Mouse (Mus musculus) liver (tissue): ENCODE results near the gene Chaf1a.
"Not testable (repeated sequence)": the region's sequence is repeated elsewhere in the genome, so short reads cannot be mapped to it uniquely, and the experiment has no call there.

Source experiments
- DNase-seq: peaks from one replicate; pipeline ENCODE4 v3.0.0-alpha.2; 2020; ENCODE audit warnings: mixed read lengths

Chaf1a gene

GRCm38 (mm10) chr17:56092794-56093193 is 52.6 kb downstream of the Chaf1a start:
- DNase-seq = no peak

GRCm38 (mm10) chr17:56096883-56097282 is 56.6 kb downstream of the Chaf1a start:
- DNase-seq = no peak

GRCm38 (mm10) chr17:56098180-56098579 is 57.9 kb downstream of the Chaf1a start:
- no peak for DNase-seq

- no peak for DNase-seq
These were observed 58.7 kb downstream of the Chaf1a start for GRCm38 (mm10) chr17:56098711-56099572.

GRCm38 (mm10) chr17:56100811-56101210 is 60.6 kb downstream of the Chaf1a start:
- no peak for DNase-seq

GRCm38 (mm10) chr17:56102158-56102557 is 61.9 kb downstream of the Chaf1a start:
- DNase-seq = no peak

GRCm38 (mm10) chr17:56102927-56103326 is 62.7 kb downstream of the Chaf1a start:
- DNase-seq = no peak

GRCm38 (mm10) chr17:56103465-56104285 is 63.4 kb downstream of the Chaf1a start:
- no peak for DNase-seq

GRCm38 (mm10) chr17:56104821-56105220 is 64.6 kb downstream of the Chaf1a start:
- DNase-seq = not testable (repeated sequence)

GRCm38 (mm10) chr17:56106436-56106835 is 66.2 kb downstream of the Chaf1a start:
- not testable (repeated sequence) for DNase-seq

- DNase-seq = no peak
These were observed 66.7 kb downstream of the Chaf1a start for GRCm38 (mm10) chr17:56106981-56107380.

- DNase-seq = no peak
These were observed 67.5 kb downstream of the Chaf1a start for GRCm38 (mm10) chr17:56107736-56108135.

- no peak for DNase-seq
These were observed 68.2 kb downstream of the Chaf1a start for GRCm38 (mm10) chr17:56108334-56109044.

- no peak for DNase-seq
These were observed 69.2 kb downstream of the Chaf1a start, which contains the start of gene Plin4 for GRCm38 (mm10) chr17:56109219-56110051. Gene Plin4, minus strand, starts transcription at chr17:56109803.

- no peak for DNase-seq
These were observed 70.3 kb downstream of the Chaf1a start for GRCm38 (mm10) chr17:56110571-56110970.

GRCm38 (mm10) chr17:56111021-56111420 is 70.8 kb downstream of the Chaf1a start:
- no peak for DNase-seq

- peak; percentile 75 for DNase-seq
These were observed 71.6 kb downstream of the Chaf1a start for GRCm38 (mm10) chr17:56111864-56112263.

- no peak for DNase-seq
These were observed 72.5 kb downstream of the Chaf1a start for GRCm38 (mm10) chr17:56112743-56113142.

GRCm38 (mm10) chr17:56116193-56116592 is 76.0 kb downstream of the Chaf1a start:
- DNase-seq = no peak

- peak; percentile 67 for DNase-seq
These were observed 77.0 kb downstream of the Chaf1a start, which contains the start of gene Plin5 for GRCm38 (mm10) chr17:56117251-56117710. Gene Plin5, minus strand, starts transcription at chr17:56117596.

- no peak for DNase-seq
These were observed 79.2 kb downstream of the Chaf1a start for GRCm38 (mm10) chr17:56119431-56119830.
